Mouse (Mus musculus) kidney, embryonic 15.5 days (tissue): Measurements from ENCODE around the gene Ccnq. TPM values are rescaled to one million over a fixed set of nuclear protein-coding genes. Genes with fewer than 3 reads are reported as not detected.
A peak's percentile ranks its signal among the peaks of the same experiment; 100 is the strongest.
"Not testable (repeated sequence)": the region's sequence is repeated elsewhere in the genome, so short reads cannot be mapped to it uniquely, and the experiment has no call there.

ENCODE experiments used
- ATAC-seq: fragments of 200-750 bp; cut with Nextera tagmentation; replicated peaks from 2 replicates; pipeline ENCODE4 v1.8.0; 2017; ENCODE audit warnings: moderate TSS enrichment; ENCODE audit not compliant: low FRiP score
- H3K27ac ChIP-seq: fragments of 300-500 bp; sonication (generic); 2 replicates; pipeline ENCODE4 v1.5.1; 2015; ENCODE audit warnings: mild to moderate bottlenecking, inconsistent platforms
- H3K27me3 ChIP-seq: fragments of 300-500 bp; sonication (generic); 2 replicates; pipeline ENCODE4 v1.6.1; 2015; ENCODE audit warnings: inconsistent platforms
- H3K36me3 ChIP-seq: fragments of 300-500 bp; sonication (generic); 2 replicates; pipeline ENCODE4 v1.6.1; 2015; ENCODE audit warnings: inconsistent platforms
- H3K4me1 ChIP-seq: fragments of 300-500 bp; sonication (generic); 2 replicates; pipeline ENCODE4 v1.6.1; 2015; ENCODE audit warnings: inconsistent platforms
- H3K4me2 ChIP-seq: fragments of 300-500 bp; sonication (generic); 2 replicates; pipeline ENCODE4 v1.6.1; 2015; ENCODE audit warnings: moderate library complexity, mild to moderate bottlenecking, inconsistent platforms
- H3K4me3 ChIP-seq: fragments of 300-500 bp; sonication (generic); replicated peaks from 2 replicates; pipeline ENCODE4 v1.5.1; 2015; ENCODE audit warnings: mild to moderate bottlenecking, inconsistent platforms
- H3K9ac ChIP-seq: fragments of 300-500 bp; sonication (generic); 2 replicates; pipeline ENCODE4 v1.6.1; 2015; ENCODE audit warnings: mild to moderate bottlenecking, inconsistent platforms
- H3K9me3 ChIP-seq: fragments of 300-500 bp; sonication (generic); replicated peaks from 2 replicates; pipeline ENCODE4 v1.6.1; 2016; ENCODE audit warnings: inconsistent platforms
- WGBS: fragments of 180-500 bp; shearing (Covaris S2); methylation state at CpG from one replicate; pipeline ENCODE4 v1.1.7; 2015; ENCODE audit warnings: mixed read lengths; 5-methylcytosine and 5-hydroxymethylcytosine counted together
- polyA plus RNA-seq: library from polyadenylated mRNA; unstranded; fragments of >200 nt; fragmentation: Nextera tagmentation; extraction: Ambion mirVana; gene quantifications from 2 replicates; pipeline ENCODE4 v1.2.1, GENCODE M21; 2015

Gene Ccnq
- polyA plus RNA-seq, 1 experiment from 2014 or later: 41.8 TPM

DNA sequence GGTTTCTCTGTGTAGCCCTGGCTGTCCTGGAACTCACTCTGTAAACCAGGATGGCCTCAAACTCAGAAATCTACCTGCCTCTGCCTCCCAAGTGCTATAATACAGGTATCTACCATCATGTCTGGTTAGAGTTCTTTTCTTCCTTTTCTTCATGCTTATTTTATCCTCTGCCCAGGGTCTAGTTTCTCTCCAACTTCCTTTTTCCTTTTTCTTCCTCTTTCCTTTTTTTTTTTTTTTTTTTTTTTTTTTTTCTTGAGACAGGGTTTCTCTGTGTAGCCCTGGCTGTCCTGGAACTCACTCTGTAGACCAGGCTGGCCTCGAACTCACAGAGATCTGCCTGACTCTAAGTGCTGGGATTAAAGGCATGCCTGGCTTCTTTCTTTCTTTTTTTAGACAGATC is 2.6 kb upstream of the Ccnq start:
- not testable (repeated sequence) for H3K4me1 ChIP-seq, H3K36me3 ChIP-seq, H3K27ac ChIP-seq, H3K9ac ChIP-seq, H3K4me2 ChIP-seq, ATAC-seq, H3K4me3 ChIP-seq, H3K27me3 ChIP-seq, H3K9me3 ChIP-seq
- 100% methylated on average over 1 of the region's 1 CpGs for WGBS

DNA sequence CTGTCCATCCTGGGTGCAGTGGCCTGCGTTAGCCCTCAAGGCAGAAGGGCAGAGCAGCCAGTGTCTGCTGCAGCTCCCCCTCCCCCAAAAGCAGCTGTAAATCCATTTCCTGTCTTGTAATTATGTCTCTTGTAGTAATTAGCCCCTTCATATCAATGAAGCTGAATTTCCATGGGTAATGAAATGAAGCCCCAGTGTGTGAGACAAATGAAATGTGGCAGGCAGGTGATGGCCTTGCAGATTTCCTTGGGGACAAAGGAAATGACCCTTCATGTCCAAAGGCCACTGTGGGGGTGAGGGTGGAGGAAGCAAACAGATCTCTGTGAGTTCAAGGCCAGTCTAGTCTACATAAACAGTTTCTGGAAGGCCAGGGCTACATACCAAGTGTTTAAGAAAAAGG is 1.7 kb upstream of the Ccnq start:
- H3K9ac ChIP-seq: no peak overlapping the region
- no peak for ATAC-seq
- H3K27me3 ChIP-seq: no peaks in the 10 kb centered on the region
- H3K4me1 ChIP-seq: peaks cover 8% of the 10 kb centered on the region
- no peak overlapping the region for H3K4me3 ChIP-seq
- H3K9me3 ChIP-seq: no peaks in the 10 kb centered on the region
- H3K4me2 ChIP-seq: no peak overlapping the region
- 26% methylated on average over 1 of the region's 1 CpGs for WGBS
- peaks cover 14% of the 10 kb centered on the region for H3K36me3 ChIP-seq
- H3K27ac ChIP-seq: no peak overlapping the region

DNA sequence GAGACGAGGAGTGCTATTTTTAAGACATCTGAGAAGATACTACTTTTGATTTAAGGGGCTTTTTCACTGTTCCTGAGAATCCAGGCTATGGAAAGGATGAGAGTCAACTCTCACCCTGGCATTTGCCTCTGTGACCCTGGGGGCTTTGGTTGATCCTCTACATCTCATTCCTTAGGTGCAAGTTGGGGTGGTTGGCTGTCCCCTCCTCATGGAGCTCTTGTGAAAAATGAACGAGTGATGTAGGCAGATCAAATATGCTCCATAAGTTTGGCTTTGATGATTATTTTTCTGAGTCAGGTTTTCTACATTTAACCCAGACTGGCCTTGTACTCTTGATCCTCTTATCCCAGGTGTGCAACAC is 294 bp upstream of the Ccnq start:
- Histone ChIP-seq H3K4me2 (peak overlapping the region; percentile 84), H3K27me3 (no peaks in the 10 kb centered on the region), H3K27ac (peak overlapping the region; percentile 86; the same call in 1 of the 2 replicates), H3K9me3 (no peaks in the 10 kb centered on the region), H3K9ac (peak overlapping the region; percentile 71; the same call in 1 of the 2 replicates), H3K4me1 (peaks cover 8% of the 10 kb centered on the region), H3K4me3 (peak overlapping the region; percentile 76), H3K36me3 (peaks cover 18% of the 10 kb centered on the region)
- 12% methylated on average over 2 of the region's 2 CpGs for WGBS
- 0 out of 2 replicates have a peak, but pooled peaks have one; percentile 33 for ATAC-seq

DNA sequence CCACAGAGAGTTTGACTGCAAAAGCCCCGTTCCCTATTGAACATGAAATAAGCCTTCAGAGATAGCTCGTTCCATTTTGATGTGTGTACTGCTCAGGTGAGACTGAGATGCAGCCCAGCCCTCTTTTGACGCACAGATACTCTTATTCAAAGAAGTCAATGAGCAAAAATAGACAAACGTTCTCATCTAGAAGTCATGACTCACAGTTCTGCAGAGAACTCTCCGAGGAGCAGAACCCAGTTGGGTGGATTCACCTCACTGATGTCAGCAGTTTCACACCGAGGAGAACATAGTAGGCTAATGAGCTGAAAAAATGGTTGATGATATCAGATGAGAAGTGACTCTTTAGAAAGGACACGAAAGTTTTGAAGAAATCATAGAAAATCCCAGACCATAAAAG is 5.3 kb downstream of the Ccnq start:
- no peaks in the 10 kb centered on the region for H3K9me3 ChIP-seq
- no peak overlapping the region for H3K9ac ChIP-seq
- H3K4me3 ChIP-seq: no peak overlapping the region
- no peak for ATAC-seq
- H3K4me1 ChIP-seq: peaks cover 8% of the 10 kb centered on the region
- H3K27ac ChIP-seq: no peak overlapping the region
- H3K4me2 ChIP-seq: no peak overlapping the region
- 89% methylated on average over 7 of the region's 7 CpGs for WGBS
- peaks cover 18% of the 10 kb centered on the region for H3K36me3 ChIP-seq
- H3K27me3 ChIP-seq: no peaks in the 10 kb centered on the region

DNA sequence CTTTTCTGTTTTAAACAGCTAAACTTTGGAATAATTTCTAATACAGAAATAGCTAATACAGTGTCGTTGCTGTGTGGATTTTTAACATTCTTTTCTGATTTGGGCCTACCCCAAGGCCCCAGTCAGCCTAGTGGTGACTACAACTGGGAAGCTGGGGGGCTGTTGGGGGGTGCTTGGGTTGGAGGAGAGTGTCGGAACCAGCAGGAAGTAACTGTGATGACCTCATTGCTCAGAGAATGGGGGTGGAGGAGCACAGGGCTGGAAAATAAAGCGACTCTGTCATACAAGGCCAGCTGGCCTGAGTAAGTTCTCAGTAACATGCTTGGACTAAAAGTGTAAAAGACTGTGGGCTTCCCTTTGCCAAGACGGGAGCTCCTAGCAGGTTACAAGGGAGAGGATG is 6.1 kb downstream of the Ccnq start:
- peaks cover 1% of the 10 kb centered on the region for H3K4me1 ChIP-seq
- no peak overlapping the region for H3K27ac ChIP-seq
- peaks cover 18% of the 10 kb centered on the region for H3K36me3 ChIP-seq
- H3K9me3 ChIP-seq: no peaks in the 10 kb centered on the region
- H3K9ac ChIP-seq: no peak overlapping the region
- 46% methylated on average over 4 of the region's 4 CpGs for WGBS
- H3K4me3 ChIP-seq: no peak overlapping the region
- no peaks in the 10 kb centered on the region for H3K27me3 ChIP-seq
- no peak for ATAC-seq
- no peak overlapping the region for H3K4me2 ChIP-seq

DNA sequence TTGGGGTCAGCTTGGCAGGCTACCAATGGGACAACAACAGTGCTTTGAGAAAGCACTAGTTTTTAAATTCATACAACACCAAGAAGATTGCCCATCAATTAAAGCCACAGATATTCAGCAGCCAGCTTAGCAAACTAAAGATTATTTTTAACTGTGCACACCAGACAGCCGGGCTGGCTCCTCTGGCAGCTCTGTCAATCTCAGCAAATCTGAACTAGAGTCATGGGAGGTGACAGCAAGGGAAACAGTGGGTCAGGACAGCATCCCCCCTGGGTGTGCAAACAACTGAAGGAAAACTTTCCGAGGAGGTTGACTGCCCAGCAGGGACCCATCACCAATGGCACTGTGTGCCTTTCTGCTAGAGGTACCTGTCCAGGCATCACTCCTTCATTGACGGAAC is 9.1 kb downstream of the Ccnq start:
- Histone ChIP-seq H3K9ac (no peak overlapping the region), H3K27me3 (no peaks in the 10 kb centered on the region), H3K4me1 (no peaks in the 10 kb centered on the region), H3K4me3 (no peak overlapping the region), H3K36me3 (no peaks in the 10 kb centered on the region), H3K4me2 (no peak overlapping the region), H3K9me3 (no peaks in the 10 kb centered on the region), H3K27ac (no peak overlapping the region)
- no peak for ATAC-seq
- 72% methylated on average over 3 of the region's 3 CpGs for WGBS

DNA sequence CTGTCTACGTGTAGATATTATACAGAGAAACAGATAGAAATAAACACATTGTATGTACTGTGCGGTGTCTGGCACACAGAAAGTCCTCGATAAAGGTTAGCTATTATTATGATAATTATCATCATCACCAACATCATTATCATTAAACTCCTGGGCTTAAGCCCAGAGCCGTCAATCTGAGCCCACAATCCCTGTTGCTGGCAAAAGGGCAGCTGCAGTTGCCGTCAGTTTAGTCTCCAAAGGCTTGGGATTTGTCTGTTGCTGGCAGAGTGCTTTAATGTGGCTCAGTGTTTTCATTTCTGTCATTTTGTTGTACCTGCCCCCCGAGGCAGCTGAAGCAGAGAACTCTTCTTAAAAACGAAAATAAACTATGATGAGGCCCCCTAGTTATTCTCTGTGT is 9.6 kb downstream of the Ccnq start:
- no peak overlapping the region for H3K4me3 ChIP-seq
- H3K27ac ChIP-seq: no peak overlapping the region
- no peaks in the 10 kb centered on the region for H3K4me1 ChIP-seq
- WGBS: 79% methylated on average over 7 of the region's 7 CpGs
- no peaks in the 10 kb centered on the region for H3K9me3 ChIP-seq
- no peak for ATAC-seq
- H3K9ac ChIP-seq: no peak overlapping the region
- H3K36me3 ChIP-seq: no peaks in the 10 kb centered on the region
- H3K4me2 ChIP-seq: no peak overlapping the region
- no peaks in the 10 kb centered on the region for H3K27me3 ChIP-seq

DNA sequence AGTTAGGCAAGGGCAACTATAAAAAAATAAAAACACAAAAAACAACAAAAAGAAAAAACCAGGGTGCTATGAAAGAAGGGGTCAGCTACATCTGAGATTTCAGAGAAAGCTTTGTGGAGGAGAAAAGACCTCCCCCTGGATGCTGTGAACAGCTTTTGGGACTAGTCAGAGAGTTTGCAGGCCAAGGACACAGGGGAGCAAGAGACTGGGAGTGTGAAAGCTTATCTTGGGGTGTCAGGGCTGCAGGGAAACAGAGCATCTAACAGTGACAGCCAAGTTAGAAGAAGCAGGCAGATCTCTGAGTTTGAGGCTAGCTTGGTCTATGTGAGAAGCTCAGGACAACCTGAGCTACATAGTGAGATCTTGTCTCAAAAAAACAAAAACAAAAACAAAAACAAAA is 12.2 kb downstream of the Ccnq start:
- H3K36me3 ChIP-seq: no peaks in the 10 kb centered on the region
- H3K9me3 ChIP-seq: no peaks in the 10 kb centered on the region
- no peaks in the 10 kb centered on the region for H3K4me1 ChIP-seq
- no peak for ATAC-seq
- no peak overlapping the region for H3K27ac ChIP-seq
- no peak overlapping the region for H3K4me2 ChIP-seq
- H3K9ac ChIP-seq: no peak overlapping the region
- H3K4me3 ChIP-seq: no peak overlapping the region
- H3K27me3 ChIP-seq: no peaks in the 10 kb centered on the region

DNA sequence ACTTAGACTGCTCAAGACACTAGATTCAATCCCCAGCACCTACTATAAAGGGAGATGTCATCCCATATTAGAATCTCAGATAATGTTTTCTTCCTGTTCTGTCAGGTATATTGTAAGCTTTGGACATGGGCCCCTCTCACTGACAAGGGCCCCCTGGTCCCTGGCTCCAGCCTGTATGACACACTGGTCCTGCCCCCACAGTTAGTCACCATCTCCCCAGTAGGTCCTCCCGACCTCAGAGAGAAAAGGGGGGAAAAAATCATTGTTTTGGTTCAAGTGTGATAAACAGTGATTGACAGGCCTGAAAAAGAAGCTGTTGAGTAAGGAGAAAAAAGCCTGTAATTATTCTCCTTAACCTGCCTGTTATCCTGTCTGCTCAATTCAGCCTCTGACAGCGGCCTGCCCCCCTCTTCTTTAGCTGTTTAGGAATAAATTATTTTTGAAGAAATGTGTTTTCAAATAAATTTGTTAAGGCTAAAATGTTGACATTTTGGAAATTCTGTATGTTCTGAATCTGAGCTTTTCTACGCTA is 14.6 kb downstream of the Ccnq start:
- Histone ChIP-seq H3K27me3 (no peaks in the 10 kb centered on the region), H3K4me1 (no peaks in the 10 kb centered on the region), H3K4me2 (no peak overlapping the region), H3K27ac (no peak overlapping the region), H3K9me3 (no peaks in the 10 kb centered on the region), H3K4me3 (no peak overlapping the region), H3K36me3 (no peaks in the 10 kb centered on the region), H3K9ac (no peak overlapping the region)
- WGBS: 71% methylated on average over 3 of the region's 3 CpGs
- ATAC-seq: no peak

DNA sequence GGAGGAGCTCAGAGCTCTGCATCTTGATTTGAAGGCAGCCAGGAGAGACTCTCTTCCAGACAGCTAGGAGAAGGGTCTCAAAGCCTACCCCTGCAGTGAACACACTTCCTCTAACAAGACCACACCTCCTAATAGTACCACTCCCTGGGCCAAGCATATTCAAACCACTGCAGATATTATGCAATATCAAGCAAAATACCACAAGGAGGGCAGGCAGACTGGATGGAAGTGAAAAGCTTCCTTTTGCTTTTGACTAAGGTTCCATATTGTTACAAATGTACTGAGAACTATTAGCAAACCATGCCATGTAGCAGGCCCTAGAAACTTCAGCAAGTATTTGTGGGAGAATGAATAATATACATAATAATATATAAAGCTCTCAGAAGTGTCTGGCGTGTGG is 16.4 kb downstream of the Ccnq start:
- 93% methylated on average over 1 of the region's 1 CpGs for WGBS
- H3K27ac ChIP-seq: no peak overlapping the region
- ATAC-seq: no peak
- no peak overlapping the region for H3K9ac ChIP-seq
- H3K36me3 ChIP-seq: no peaks in the 10 kb centered on the region
- no peak overlapping the region for H3K4me3 ChIP-seq
- H3K9me3 ChIP-seq: no peaks in the 10 kb centered on the region
- no peaks in the 10 kb centered on the region for H3K27me3 ChIP-seq
- H3K4me2 ChIP-seq: no peak overlapping the region
- H3K4me1 ChIP-seq: no peaks in the 10 kb centered on the region

DNA sequence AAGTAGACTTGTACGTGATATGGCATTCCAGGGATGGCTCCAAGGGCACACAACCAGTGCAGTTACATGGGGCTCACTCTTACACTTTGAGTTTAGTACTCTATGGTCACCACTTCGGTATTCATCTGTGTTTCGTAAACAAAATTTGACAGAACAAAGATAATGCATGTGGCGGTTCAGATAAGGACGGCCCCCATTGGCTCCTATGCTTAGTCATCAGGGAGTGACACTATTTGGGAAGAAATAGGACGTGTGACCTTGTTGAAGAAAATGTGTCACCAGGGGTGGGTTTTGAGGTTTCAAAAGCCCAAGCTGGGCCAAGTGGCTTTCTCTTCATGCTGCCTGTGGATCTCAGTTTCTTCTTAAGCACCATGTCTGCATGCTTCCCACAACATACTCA is 18.9 kb downstream of the Ccnq start:
- Histone ChIP-seq H3K4me1 (no peaks in the 10 kb centered on the region), H3K9me3 (no peaks in the 10 kb centered on the region), H3K9ac (no peak overlapping the region), H3K27me3 (no peaks in the 10 kb centered on the region), H3K4me3 (no peak overlapping the region), H3K4me2 (no peak overlapping the region), H3K36me3 (no peaks in the 10 kb centered on the region), H3K27ac (no peak overlapping the region)
- ATAC-seq: no peak
- WGBS: 87% methylated on average over 6 of the region's 6 CpGs

DNA sequence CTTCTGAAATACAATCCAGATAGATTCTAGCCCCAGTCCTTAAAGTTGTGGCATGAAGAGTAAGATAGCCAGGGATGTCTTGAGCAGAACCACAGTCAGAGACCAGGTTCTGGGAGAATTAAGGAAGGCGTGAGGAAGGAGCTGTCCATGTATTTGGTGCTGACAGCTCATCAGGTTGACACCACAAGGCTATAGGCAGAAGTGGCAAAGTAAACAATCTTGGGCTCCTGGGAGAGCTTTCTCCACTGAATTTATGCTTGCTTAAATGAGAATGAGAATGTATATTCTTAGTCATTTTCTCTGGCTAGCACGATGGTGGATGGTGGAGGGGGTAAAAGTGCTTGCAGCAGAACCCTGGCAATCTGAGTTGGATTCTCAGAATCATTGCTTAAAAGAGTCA is 20.6 kb downstream of the Ccnq start:
- no peak overlapping the region for H3K4me3 ChIP-seq
- H3K36me3 ChIP-seq: no peaks in the 10 kb centered on the region
- H3K4me2 ChIP-seq: no peak overlapping the region
- H3K9ac ChIP-seq: no peak overlapping the region
- H3K4me1 ChIP-seq: no peaks in the 10 kb centered on the region
- H3K27ac ChIP-seq: no peak overlapping the region
- H3K27me3 ChIP-seq: no peaks in the 10 kb centered on the region
- ATAC-seq: no peak
- H3K9me3 ChIP-seq: no peaks in the 10 kb centered on the region
- WGBS: 26% methylated on average over 2 of the region's 2 CpGs

DNA sequence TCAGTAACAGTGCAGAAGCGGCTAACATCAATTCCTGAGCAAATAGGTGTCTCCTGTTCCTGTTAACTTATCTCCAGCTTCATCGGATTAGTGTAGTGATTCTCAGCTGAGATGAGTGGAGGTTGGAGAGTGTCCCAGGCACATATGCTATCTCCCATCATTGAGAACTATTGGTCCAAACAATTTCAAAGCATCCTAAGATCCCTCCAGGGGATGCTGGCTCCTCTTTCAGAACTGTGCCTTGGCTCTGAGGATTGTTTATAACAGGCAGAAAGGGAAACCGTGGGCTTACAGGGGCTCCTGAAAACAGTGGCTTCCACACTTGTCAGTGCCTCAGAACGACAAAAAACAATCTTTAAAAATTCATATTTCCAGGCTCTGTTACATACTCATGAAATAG is 23.5 kb downstream of the Ccnq start:
- WGBS: 77% methylated on average over 4 of the region's 4 CpGs
- no peak overlapping the region for H3K4me3 ChIP-seq
- no peaks in the 10 kb centered on the region for H3K9me3 ChIP-seq
- no peaks in the 10 kb centered on the region for H3K27me3 ChIP-seq
- no peaks in the 10 kb centered on the region for H3K36me3 ChIP-seq
- H3K4me2 ChIP-seq: no peak overlapping the region
- H3K27ac ChIP-seq: no peak overlapping the region
- ATAC-seq: no peak
- H3K9ac ChIP-seq: no peak overlapping the region
- no peaks in the 10 kb centered on the region for H3K4me1 ChIP-seq
